ENCODE assay signal across 22 mouse cellular contexts in the genomic region with DNA sequence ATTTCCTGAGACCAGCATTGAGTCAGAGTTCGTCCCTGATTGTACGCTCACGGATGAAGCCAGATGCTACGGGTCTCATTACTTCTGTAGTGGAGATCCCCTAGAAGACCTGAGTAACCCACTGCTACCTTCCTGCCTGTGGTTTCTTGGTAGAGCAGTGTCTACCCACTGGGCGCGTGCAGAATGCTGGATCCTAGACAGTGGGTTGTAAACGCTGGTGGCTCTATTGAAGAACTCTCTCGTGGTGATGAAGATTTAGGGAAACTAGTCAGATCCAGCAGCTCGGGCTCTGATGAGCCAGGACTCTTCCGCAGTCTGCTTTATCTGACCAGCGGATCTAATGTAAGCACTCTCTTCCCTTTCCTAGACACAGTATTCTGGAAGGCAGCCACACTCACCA.
"Had no signal": no experiment of that assay in that cellular context is flagged by ENCODE, and none has a peak within 500 bp of the region (broad histone marks: within the 10 kb centered on the region; RNA-seq: fewer than 3 reads in every experiment).

No protein-coding gene starts in this region.

- H3K36me3 ChIP-seq: limb, embryonic 15.5 days; lung, embryonic 15.5 days; stomach, embryonic 15.5 days had no signal

- H3K27me3 ChIP-seq: limb, embryonic 12.5 days; limb, embryonic 15.5 days; lung, embryonic 15.5 days; megakaryocyte, embryonic 14.5 days; midbrain, embryonic 13.5 days; neural tube, embryonic 13.5 days; stomach, embryonic 15.5 days had no signal

- H3K27ac ChIP-seq: limb, embryonic 12.5 days; limb, embryonic 15.5 days; liver, embryonic 14.5 days; lung, embryonic 15.5 days; midbrain, embryonic 10.5 days; midbrain, embryonic 13.5 days; neural tube, embryonic 13.5 days; stomach, embryonic 15.5 days had no signal

- H3K4me3 ChIP-seq: limb, embryonic 12.5 days; limb, embryonic 15.5 days; lung, embryonic 15.5 days; megakaryocyte, embryonic 14.5 days; midbrain, embryonic 10.5 days; midbrain, embryonic 13.5 days; myocyte; neural tube, embryonic 13.5 days; stomach, embryonic 15.5 days had no signal

- ATAC-seq: intestine, postnatal 0 days; liver, postnatal 0 days; midbrain, embryonic 13.5 days; midbrain, embryonic 16.5 days had no signal

- DNase-seq: kidney, adult 8-10 months; kidney, postnatal 14 days; kidney, postnatal 4 days; left cerebral cortex, postnatal 4 days; liver, postnatal 0 days; retina, postnatal 1 day; right cerebral cortex, postnatal 25 days; spleen, adult 18-20 months; thymus, postnatal 25 days had no signal

- H3K9me3 ChIP-seq: limb, embryonic 12.5 days; limb, embryonic 15.5 days; lung, embryonic 15.5 days; megakaryocyte, embryonic 14.5 days; midbrain, embryonic 10.5 days; midbrain, embryonic 13.5 days; neural tube, embryonic 13.5 days; stomach, embryonic 15.5 days had no signal

- H3K4me1 ChIP-seq: limb, embryonic 12.5 days; limb, embryonic 15.5 days; lung, embryonic 15.5 days had no signal

- H3K4me2 ChIP-seq: limb, embryonic 12.5 days; limb, embryonic 15.5 days; liver, embryonic 11.5 days; lung, embryonic 15.5 days; midbrain, embryonic 13.5 days; neural tube, embryonic 13.5 days; stomach, embryonic 15.5 days had no signal

- H3K9ac ChIP-seq: limb, embryonic 12.5 days; limb, embryonic 15.5 days; liver, embryonic 14.5 days; liver, postnatal 0 days; lung, embryonic 15.5 days; midbrain, embryonic 13.5 days; neural tube, embryonic 13.5 days; stomach, embryonic 15.5 days had no signal
